Mouse (Mus musculus) mouse embryonic stem cell (cell line): ENCODE data around the gene Cdk5r1.

ENCODE experiments used
- in situ Hi-C, 2 experiments: fragments of 300-500 bp; cut with MboI; formaldehyde crosslinking; loops; 1 replicate in 1 of 2; 3 replicates in 1 of 2; pipeline ENCODE4 v1.14.3; 2019 to 2020; ENCODE audit warnings: low sequenced_read_pairs in 2 of 2, low pct_unique_long_range_greater_than_20kb in 1 of 2, mixed read lengths in 1 of 2; ENCODE audit not compliant: unreplicated experiment in 1 of 2

The Cdk5r1 gene

GRCm38 (mm10) chr11:80479425-80479824, 2.6 kb downstream of the Cdk5r1 start:
- in situ Hi-C loops = no loop called here

- in situ Hi-C loops = no loop called here
These were observed 3.4 kb downstream of the Cdk5r1 start for GRCm38 (mm10) chr11:80479906-80480866.

- in situ Hi-C loops = no loop called here
These were observed 4.7 kb downstream of the Cdk5r1 start for GRCm38 (mm10) chr11:80481409-80482050.

- in situ Hi-C loops = no loop called here
These were observed 5.5 kb downstream of the Cdk5r1 start for GRCm38 (mm10) chr11:80482347-80482746.

GRCm38 (mm10) chr11:80482921-80483320, 6.1 kb downstream of the Cdk5r1 start:
- in situ Hi-C loops = no loop called here

GRCm38 (mm10) chr11:80483536-80484067, 6.8 kb downstream of the Cdk5r1 start:
- in situ Hi-C loops = no loop called here

- in situ Hi-C loops = no loop called here
These were observed 7.5 kb downstream of the Cdk5r1 start for GRCm38 (mm10) chr11:80484191-80484791.

- in situ Hi-C loops = no loop called here
These were observed 8.3 kb downstream of the Cdk5r1 start for GRCm38 (mm10) chr11:80485120-80485551.

GRCm38 (mm10) chr11:80485622-80486206, 8.9 kb downstream of the Cdk5r1 start:
- in situ Hi-C loops = no loop called here

GRCm38 (mm10) chr11:80487904-80488587, 11.2 kb downstream of the Cdk5r1 start:
- in situ Hi-C loops = no loop called here

GRCm38 (mm10) chr11:80489172-80489881, 12.5 kb downstream of the Cdk5r1 start:
- in situ Hi-C loops = no loop called here

GRCm38 (mm10) chr11:80489882-80490196, 13.0 kb downstream of the Cdk5r1 start:
- in situ Hi-C loops = no loop called here

GRCm38 (mm10) chr11:80490831-80491230, 14.0 kb downstream of the Cdk5r1 start:
- in situ Hi-C loops = no loop called here

- in situ Hi-C loops = no loop called here
These were observed 16.4 kb downstream of the Cdk5r1 start for GRCm38 (mm10) chr11:80493186-80493585.

GRCm38 (mm10) chr11:80494852-80495251, 18.0 kb downstream of the Cdk5r1 start:
- in situ Hi-C loops = no loop called here

- in situ Hi-C loops = no loop called here
These were observed 19.1 kb downstream of the Cdk5r1 start for GRCm38 (mm10) chr11:80495972-80496371.

- in situ Hi-C loops = no loop called here
These were observed 19.8 kb downstream of the Cdk5r1 start for GRCm38 (mm10) chr11:80496640-80497039.
